Mouse (Mus musculus) adrenal gland, postnatal 4 days (tissue): ENCODE results near the gene Bend6. TPM values are rescaled to one million over a fixed set of nuclear protein-coding genes. Genes with fewer than 3 reads are reported as not detected.
"Not testable (repeated sequence)": the region's sequence is repeated elsewhere in the genome, so short reads cannot be mapped to it uniquely, and the experiment has no call there.

Source experiments
- DNase-seq, 2 experiments: peaks; one replicate each; pipeline ENCODE4 v3.0.0; 2021 to 2022; ENCODE audit warnings: low spot score in 2 of 2, mixed read lengths in 2 of 2
- total RNA-seq, 2 experiments: library from RNA; stranded (reverse); gene quantifications; 2 replicates each; pipeline ENCODE4 v1.2.3; 2021

Gene Bend6
- total RNA-seq, 2 experiments from 2014 or later = 2.1 to 2.5 TPM

DNA sequence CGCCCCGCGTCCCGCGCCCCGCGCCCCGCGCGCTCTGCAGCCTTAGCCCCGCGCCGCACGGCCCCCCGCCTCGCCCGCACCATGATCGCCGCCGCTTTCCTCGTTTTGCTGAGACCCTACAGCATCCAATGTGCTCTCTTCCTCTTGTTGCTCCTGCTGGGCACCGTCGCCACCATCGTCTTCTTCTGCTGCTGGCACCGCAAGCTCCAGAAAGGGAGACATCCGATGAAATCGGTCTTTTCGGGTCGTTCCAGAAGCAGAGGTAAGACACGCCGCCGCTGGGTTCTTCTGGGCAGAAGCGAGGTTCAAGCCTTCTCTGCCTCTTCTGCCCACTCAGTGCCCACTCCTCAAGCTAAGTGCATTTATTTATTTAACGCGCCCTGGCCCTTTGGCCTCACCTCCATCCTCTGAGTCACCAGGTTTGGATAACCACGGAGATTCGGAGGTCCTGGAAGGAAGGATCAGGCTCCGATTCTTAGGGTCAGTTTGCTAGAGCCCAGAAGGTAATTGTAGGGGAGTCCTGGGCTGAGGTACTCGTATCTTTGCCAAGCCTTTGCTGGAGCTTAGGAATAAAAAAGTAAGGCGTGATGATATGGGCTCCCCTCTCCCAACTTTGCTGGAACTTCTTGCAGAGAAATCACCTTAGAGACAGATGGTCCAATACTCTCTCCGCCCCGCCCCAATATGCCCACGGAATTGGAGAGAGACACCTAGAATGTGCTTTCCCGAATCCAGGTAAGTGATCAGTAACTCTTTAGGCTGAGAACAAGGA is 761 bp upstream of the Bend6 start, which contains the start of gene Dst:
Gene Dst, plus strand, starts transcription at position 35 of the 772 bp plus-strand sequence.
- DNase-seq = no peak

DNA sequence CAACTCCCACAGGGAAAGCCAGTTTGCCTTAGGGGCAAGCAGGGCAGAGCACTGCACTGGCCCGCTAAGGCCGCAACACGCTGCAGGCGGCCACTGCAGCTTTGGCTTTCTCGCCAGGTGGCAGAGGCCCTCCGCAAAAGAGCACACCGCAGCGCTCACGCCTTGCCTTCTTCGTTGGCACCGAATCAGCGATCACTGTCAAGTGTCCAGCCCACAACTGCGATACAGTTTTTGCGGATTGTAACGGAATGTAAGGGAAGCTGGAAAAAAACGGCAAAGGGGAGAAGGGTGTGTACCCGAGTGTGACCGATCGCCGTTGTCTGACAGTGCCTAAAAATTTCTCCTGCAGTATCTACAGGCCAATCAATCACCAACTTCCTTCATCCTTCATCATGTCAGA is 689 bp downstream of the Bend6 start:
- no peak for DNase-seq

DNA sequence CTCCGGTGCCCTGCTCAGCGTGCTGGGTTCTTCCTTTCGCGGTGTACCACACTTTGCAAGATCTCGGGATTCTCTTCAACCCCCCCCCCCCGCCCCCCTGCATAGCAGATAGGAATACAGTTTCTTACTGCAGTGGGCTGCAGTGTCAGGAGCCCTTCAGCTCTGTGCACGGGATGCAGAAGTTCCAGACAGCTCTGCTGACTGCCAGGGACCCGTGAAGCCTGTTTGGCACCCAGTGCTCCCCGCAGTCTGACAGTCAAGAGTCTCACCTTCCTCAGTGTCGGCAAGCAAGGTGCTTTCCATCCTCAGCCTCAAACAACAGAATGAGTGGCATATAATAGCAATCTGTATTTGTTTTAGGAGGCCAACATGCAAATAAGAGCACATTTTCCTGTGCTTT is 1.4 kb downstream of the Bend6 start:
- no peak for DNase-seq

DNA sequence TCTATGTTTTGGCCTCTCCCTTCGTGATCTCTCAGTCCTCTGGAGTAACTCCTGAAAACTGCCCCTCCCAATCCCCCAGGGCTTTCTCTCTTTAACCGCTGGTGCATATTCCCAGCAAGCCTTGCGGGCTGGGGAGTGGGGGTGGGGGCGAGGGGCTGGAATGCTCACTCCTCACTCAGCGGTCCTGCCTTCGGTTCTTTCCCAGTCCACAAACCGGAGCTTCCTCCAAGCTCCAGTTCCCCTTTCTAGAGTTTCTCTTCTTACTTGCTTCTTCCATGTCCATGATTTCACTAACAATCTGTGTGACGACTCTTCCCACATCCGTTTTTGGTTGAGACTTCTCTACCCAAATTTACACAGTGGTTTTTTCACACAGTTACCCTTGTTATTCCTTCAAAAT is 4.0 kb downstream of the Bend6 start:
- DNase-seq = no peak

DNA sequence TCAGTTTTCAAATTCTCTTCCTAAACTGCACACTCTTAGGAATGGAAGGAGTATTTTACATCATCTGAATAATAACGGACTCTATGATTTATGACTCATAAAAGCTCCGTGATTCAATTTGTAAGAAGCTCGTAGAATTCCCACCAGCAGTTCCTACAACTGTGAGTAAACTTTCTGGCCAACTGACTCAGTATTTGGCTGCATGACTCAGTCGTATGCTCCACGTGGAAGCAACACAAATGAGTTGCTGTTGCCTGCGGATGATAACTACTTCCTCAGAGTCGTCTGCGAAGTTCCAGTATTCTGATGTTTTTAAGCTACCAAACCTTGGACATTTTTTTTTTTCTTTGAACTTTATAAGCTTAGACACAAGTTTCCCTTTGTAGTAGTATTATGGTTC is 7.4 kb downstream of the Bend6 start:
- no peak for DNase-seq

DNA sequence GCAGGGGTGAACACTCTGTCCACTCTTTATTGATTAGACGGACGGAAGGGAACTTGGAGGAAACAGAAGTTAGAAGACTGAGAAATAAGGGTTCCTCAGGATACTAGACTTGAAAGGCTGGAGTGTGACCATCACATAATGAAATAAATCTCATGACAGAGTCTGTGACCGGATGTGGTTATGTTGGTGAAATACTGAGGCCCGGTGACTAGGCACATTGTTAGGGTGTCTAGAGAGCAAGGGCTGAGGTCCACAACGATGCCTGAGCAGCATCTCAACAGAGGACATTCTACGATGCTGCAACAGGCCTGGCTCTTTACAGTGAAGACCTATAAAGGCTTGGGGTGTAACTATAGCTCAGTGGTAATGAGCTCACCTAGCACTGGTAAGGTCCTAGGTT is 9.2 kb downstream of the Bend6 start:
- no peak for DNase-seq

DNA sequence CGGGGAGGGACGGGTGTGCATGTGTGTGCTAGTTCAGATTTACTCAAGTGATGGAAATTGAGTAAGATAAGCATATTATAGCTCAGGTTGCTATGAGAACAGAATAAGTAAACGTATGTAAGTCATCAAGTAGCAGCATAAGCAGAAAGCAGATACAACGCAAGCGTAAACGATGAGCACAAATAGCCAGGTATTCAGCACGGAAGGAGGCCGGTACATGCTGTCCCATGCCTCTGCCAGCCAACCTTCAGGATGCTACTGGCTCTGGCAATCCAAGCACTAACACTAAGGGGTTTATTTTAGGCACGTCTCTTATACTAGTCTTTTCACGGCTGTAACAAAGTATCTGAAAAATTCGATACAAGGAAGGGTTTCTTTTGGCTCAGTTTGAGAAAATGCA is 10.2 kb downstream of the Bend6 start:
- DNase-seq = no peak

DNA sequence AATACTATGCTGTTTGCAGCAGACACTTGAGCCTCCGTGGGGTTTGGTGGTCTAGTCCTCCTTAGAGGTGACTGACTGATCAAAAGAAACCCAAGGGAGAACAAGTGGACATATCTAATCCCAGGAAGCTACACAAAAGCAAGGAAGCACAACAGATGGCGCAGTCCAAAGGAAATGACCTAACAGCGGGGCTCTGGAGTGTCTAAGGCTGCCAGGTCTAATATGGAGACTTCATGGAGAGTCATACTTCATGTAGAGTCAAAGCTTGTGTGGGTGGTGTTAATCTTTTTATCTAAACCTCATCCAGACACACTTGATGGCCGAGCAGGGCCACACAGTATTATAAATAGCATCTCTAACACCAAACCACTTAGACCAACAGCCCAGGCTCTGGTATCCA is 10.9 kb downstream of the Bend6 start:
- no peak for DNase-seq

DNA sequence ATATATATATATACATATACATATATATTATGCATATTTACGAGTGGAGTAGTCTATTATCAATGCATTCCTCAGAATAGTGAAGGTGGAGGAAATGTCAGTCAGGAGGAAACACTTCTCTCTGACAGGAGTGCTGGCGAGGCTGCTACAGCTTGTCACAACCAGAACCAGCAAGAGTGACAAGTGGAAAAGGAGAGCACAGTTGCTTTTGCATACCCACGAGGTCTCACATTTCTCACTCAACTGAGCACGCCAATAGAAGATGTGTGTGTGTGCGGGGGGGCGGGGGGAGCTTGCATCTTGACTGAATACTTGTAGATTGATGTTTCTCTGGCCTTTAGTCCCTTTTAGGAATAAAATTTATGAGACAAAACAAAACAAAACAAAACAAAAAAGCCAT is 11.5 kb downstream of the Bend6 start:
- DNase-seq = no peak

DNA sequence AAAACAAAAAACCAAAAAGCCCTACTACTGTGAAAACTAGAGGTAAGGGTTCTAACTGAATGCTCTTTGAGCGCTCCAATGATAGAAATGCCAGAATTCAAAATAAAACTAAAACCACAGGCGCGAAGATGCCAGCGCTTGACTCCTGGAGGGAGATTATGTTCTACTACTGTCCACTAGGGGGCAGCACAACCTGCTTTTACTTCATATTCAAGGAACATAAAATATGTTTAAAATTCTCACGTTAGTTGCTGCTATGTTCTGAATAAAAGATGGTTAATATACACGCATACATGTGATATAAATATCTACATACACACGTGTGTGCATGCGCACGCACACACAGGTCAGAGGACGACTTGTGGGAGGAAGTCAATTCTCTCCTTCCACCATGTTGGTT is 14.8 kb downstream of the Bend6 start:
- DNase-seq = no peak

DNA sequence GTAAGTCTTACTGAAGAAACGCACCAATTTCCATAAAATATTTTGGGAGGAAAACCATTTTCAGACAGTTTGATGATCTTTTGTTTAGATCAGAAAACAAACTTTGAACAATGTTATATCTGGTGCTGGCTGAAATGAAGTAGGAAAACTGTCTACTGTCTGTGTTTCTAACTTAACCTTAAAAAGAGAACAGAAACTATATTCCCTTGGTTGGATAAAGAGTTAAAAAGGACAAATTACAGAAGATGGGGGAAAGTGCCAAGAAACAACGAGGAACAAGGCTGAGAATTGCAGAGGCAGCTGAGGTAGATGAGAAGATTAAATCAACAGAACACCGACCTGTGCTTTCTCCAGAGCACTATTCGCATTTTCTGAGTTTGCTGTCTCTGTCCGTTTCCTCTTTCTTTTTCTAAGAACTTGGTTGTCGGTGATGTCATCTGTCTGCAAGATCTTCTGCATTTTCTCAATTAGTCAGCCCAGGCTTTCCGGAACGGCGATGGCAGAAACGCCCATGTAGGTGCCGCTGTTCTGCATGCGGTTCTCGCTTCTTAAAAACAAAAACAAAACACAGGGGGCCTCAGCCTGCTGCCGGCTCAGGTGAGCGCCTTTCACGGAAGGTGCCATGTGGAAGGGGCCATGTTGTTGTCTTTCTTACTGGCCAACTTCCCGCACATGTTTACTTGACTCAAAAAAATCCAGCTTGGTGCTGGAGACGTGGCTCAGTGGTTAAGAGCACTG is 24.3 kb downstream of the Bend6 start:
- no peak for DNase-seq

DNA sequence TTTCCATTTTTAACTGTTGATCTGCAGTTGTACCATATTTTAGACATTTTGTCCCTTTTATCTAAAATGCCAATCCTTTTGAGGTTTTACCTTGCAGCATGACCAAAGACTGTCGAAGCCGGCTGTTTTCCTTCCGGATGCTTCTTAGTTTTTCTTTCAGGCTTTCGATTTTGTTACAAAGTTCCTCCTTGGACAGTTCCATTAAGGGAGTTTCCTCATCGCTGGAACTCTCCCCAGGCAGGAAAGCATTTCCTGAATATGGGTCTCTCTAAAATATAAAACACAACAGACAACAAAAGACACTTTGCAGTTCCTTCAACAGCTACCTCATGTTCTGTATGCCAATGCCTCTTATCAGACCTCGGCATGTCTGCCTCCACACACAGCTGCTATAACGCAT is 29.4 kb downstream of the Bend6 start:
- DNase-seq = no peak

DNA sequence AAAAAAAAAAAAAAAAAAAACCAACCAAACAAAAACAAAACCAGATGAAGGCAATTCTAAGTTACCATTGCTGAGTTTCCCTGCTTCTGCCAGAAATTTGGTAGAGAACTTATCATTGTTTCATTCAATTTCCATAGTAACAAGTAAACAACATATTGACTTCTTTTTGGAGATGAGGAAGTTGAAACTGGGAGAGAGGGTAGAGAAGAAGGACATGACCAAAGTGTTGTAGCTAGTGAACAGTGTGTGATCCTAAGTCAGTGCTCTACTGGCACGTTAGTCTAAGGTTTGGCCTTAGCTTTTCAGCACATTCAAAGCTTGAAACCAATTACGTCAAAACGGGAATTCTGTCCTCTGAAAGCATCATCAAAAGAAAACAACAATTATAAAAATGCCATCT is 31.2 kb downstream of the Bend6 start:
- DNase-seq = no peak

DNA sequence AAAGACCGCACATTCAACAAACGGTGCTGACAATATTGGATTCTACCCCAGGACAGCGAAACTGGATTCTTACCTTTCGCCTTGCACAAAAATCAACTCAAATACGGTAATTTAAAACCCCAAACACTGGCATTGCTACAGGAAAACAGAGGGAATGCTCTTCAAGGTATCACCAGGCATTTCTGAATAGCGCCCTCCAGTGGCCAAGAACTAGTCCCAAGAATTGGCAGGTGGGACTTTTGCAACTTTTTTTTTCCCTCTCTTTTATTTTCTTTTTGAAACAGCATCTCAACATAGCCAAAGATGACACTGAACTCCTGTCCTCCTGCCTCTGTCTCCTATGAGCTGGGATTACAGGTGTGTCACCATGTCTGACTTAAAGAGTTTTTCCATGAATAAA is 31.9 kb downstream of the Bend6 start:
- DNase-seq = no peak

DNA sequence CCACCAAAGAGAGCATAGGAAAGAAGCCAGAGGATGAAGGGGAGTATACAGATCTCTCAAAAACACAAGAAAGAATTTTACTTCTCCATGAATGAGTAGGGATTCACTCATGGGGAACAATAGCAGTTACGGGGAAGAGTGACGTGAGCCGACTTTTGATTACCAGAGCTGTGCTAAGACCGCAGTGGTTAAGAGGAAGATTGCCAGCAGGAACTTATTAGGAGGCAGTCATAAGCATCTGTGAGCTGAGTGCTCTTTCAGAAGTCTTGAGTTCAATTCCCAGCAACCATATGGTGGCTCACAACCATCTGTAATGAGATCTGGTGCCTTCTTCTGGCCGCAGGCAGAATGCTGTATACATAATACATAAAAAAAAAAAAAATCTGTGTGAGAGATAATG is 34.1 kb downstream of the Bend6 start:
- DNase-seq = no peak

DNA sequence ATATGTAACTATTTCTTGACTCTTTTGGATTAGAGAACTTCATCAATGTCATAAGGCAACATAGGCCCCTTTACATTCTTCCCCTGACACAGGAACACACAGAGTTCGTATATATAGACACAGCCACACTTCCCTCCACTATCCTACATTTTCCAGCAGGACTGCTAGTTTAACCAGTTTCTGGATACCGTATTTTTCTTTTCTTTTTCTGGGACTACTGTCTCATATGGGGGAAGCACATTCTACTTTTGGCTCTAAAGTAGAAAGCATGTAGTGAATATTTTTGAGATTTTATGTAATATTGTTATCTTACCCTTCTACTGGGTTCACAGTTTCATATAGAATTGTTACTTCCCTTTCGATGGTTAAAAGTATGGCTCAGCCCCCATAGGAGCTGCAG is 38.2 kb downstream of the Bend6 start:
- no peak for DNase-seq

DNA sequence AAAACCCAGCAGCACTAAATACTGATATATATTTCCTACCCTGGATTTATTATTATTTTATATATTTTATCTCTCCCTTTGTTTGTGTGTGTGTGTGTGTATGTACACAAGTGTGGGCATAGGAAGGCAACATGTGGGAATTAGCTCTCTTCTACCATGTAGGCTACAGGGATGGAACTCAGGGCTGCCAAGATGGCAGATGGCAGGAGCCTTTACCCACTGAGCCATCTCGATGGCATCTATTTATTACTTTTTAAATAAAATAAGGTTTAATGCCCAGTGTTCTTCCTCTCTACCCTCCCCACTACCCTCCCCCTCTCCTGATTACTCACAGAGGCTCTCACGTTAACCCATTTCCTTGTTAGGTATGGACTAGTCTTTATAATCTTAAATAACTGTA is 38.6 kb downstream of the Bend6 start:
- DNase-seq = no peak

DNA sequence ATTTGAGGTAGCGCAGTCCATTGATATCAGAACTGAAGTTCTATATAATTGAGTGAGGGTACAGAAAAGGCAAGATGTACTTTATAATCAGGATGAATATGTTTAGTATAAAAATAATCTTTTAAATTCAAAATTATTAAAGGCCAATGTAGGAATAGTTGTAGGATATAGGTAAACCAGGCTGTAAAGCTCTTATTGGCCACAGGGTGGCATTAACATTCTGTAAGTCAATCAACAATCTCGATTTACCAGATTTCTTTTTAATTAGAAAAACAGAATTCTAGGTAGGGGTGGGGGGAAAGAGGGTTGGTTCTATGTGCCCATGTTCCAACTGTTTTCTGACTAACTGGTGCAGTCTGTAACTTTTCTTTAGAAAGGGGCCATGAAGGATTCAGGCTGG is 60.8 kb downstream of the Bend6 start:
- DNase-seq = no peak

DNA sequence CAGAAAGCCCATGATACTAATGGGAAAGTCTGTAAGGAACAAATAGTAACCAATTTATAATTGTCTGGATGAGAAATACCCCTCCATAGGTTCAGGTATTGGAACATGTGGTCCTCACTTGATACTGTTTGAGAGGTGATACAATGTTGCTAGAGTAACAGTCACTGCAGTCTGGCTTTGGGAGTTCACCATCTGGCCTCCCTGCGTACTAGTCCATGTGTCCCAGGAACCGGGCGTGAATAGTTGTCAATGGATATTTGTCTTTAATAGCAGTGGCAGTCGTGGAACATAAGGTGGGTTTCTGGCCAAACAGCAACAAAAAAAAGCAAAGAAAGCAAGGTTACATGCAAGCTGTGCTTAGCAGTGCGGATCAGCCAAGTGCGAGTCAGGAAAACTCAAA is 63.8 kb downstream of the Bend6 start:
- no peak for DNase-seq

DNA sequence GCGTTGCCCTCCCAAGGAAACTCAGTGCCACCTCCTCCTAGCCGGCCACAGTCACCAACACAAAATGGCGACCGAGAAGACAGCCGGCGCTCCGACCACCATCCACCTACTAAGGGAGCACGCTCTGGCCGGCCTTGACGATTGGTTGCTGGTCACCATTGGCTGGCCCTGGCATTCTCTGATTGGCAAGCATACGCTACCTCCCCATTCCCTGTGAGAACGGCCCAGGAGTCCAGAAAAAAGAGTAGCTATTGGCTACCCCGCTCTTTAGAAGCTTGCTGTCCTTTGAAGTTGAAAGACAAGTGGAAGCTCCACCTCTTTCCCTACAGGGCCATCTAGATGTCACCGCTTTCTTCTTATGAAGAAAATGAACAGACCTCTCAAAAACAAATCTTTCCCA is 68.7 kb downstream of the Bend6 start:
- DNase-seq = not testable (repeated sequence)

DNA sequence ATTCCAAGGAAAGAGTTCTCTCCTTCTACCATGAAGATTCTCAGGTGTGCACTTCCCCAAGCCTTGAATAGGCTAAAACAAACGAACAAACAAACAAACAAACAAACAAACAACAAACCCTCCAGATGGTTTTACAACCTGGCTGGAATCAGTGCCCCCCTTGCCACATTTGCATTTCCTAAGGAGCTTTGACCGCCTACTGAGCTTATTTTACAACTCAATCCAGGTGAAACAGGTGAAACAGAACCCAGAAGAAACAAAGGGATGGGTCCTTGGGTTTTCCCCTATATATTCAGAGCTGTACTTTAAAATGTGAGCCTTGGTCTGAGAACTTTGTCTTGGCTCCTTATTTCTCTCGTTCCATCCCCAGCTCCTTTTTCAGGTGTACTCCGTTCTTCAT is 77.0 kb downstream of the Bend6 start:
- DNase-seq = no peak

DNA sequence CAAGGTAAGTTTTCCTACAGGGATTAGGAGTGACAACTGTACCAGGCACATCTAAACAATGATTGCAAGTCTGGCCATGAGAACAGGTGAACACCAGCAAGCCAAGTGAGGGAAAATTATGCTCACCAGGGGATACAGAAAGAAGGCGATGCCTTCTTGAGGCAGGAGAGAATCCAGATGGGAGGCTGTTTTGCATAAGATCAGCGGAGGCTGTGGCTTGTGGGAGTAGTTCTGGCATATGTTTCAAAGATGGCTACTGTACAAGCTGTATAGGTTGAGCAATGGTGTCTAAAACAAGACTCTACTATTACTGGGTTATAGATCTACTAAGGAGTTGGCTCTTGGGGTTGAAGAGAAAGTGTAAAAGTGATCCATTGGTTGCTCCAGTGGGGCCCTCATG is 89.7 kb downstream of the Bend6 start:
- DNase-seq = no peak
